Mouse (Mus musculus): ENCODE data around the gene Reps2.

- TF ChIP-seq CTCF (IDR thresholded peaks at IDR 0.05; ENCODE audit: low read depth, low read length), result no peak
- TF ChIP-seq POLR2A (IDR thresholded peaks at IDR 0.05; ENCODE audit: extremely low read depth, insufficient read depth, low read length), result no peak
Measured at GRCm38 (mm10) chrX:162660182-162660581, 16.7 kb upstream of the Reps2 start.
